ENCODE assay signal across 9 mouse cellular contexts in genomic region chr11:100518188-100518591, GRCm38 (mm10). TPM values are rescaled to one million over a fixed set of nuclear protein-coding genes. Genes with fewer than 3 reads are reported as not detected.
DNase-seq lines count a peak whose midpoint lies in the region; ATAC-seq lines count a peak whose summit lies in the region.
"Had no signal": no experiment of that assay in that cellular context is flagged by ENCODE, and none has a peak within 500 bp of the region (broad histone marks: within the 10 kb centered on the region; RNA-seq: fewer than 3 reads in every experiment).

No protein-coding gene starts in this region.

- H3K9ac ChIP-seq in limb, embryonic 12.5 days (replicated peaks), result no peak overlapping the region

- ATAC-seq in limb, embryonic 12.5 days (ENCODE audit: insufficient number of reproducible peaks, insufficient read depth, low FRiP score, low TSS enrichment, low read depth), result no peak

- 0 out of 2 replicates have a peak overlapping the region, but pooled peaks have one; percentile 45 for H3K27ac ChIP-seq in limb, embryonic 12.5 days
- H3K27ac ChIP-seq in limb, embryonic 10.5 days, result no peak overlapping the region
- H3K27ac ChIP-seq: gastrocnemius, adult 2 months had no signal

- 61% methylated on average over 5 of the region's 5 CpGs for WGBS in limb, embryonic 12.5 days
- 71% methylated on average over 5 of the region's 5 CpGs for WGBS in limb, embryonic 10.5 days

- H3K36me3 ChIP-seq in limb, embryonic 12.5 days, result peaks cover 100% of the 10 kb centered on the region
- H3K36me3 ChIP-seq in limb, embryonic 10.5 days, result peaks cover 100% of the 10 kb centered on the region

- DNase-seq in limb, embryonic 10.5 days (ENCODE audit: low spot score), result no peak
- peak; percentile 94 for DNase-seq in cerebellum, adult 9-10 months
- DNase-seq in kidney, adult 8-10 months, result peak; percentile 86 to 93
- DNase-seq in retina, postnatal 1 day, result peak; percentile 47
- no peak for DNase-seq in urinary bladder, postnatal 4 days (ENCODE audit: low spot score in 2 of 2)
- no peak for DNase-seq in thymus, postnatal 36 days
- DNase-seq: gastrocnemius, adult 2 months had no signal

- H3K4me2 ChIP-seq in limb, embryonic 12.5 days, result no peak overlapping the region

- H3K4me1 ChIP-seq in limb, embryonic 12.5 days (replicated peaks), result no peaks in the 10 kb centered on the region
- no peaks in the 10 kb centered on the region for H3K4me1 ChIP-seq in limb, embryonic 10.5 days

- no peaks in the 10 kb centered on the region for H3K27me3 ChIP-seq in limb, embryonic 12.5 days
- no peaks in the 10 kb centered on the region for H3K27me3 ChIP-seq in limb, embryonic 10.5 days (ENCODE audit: low read depth, poor library complexity, severe bottlenecking)

- H3K4me3 ChIP-seq in limb, embryonic 12.5 days (replicated peaks), result no peak overlapping the region
- H3K4me3 ChIP-seq in limb, embryonic 10.5 days, result no peak overlapping the region
- H3K4me3 ChIP-seq: gastrocnemius, adult 2 months had no signal

- no peaks in the 10 kb centered on the region for H3K9me3 ChIP-seq in limb, embryonic 12.5 days
- no peaks in the 10 kb centered on the region for H3K9me3 ChIP-seq in limb, embryonic 10.5 days (replicated peaks)
- H3K9me3 ChIP-seq: G1E had no signal

RNA-seq across cellular contexts. Expression of gene Acly, which starts 9.6 kb away (rescaled TPM):
- polyA plus RNA-seq in limb, embryonic 12.5 days (2016; fragmentation: Nextera tagmentation; extraction: Ambion mirVana), result 186 and 196 TPM in 2 replicates
- 260 and 263 TPM in 2 replicates for polyA plus RNA-seq in limb, embryonic 10.5 days (2016; fragmentation: Nextera tagmentation; extraction: Ambion mirVana)

RNA-seq across cellular contexts. Expression of gene Ttc25, which starts 27.2 kb away (rescaled TPM):
- polyA plus RNA-seq in limb, embryonic 12.5 days (2016; fragmentation: Nextera tagmentation; extraction: Ambion mirVana), result 1.2 and 1.4 TPM in 2 replicates
- 1.1 and 1.2 TPM in 2 replicates for polyA plus RNA-seq in limb, embryonic 10.5 days (2016; fragmentation: Nextera tagmentation; extraction: Ambion mirVana)

RNA-seq across cellular contexts. Expression of gene Klhl11, which starts 45.6 kb away (rescaled TPM):
- 14.1 and 15.4 TPM in 2 replicates for polyA plus RNA-seq in limb, embryonic 12.5 days (2016; fragmentation: Nextera tagmentation; extraction: Ambion mirVana)
- polyA plus RNA-seq in limb, embryonic 10.5 days (2016; fragmentation: Nextera tagmentation; extraction: Ambion mirVana), result 7.9 and 10.4 TPM in 2 replicates

RNA-seq across cellular contexts. Expression of gene Cnp, which starts 56.5 kb away (rescaled TPM):
- polyA plus RNA-seq in limb, embryonic 12.5 days (2016; fragmentation: Nextera tagmentation; extraction: Ambion mirVana), result 32.3 and 34.5 TPM in 2 replicates
- 13.1 and 23.0 TPM in 2 replicates for polyA plus RNA-seq in limb, embryonic 10.5 days (2016; fragmentation: Nextera tagmentation; extraction: Ambion mirVana)

Comparison
In these comparisons a context has a peak if more than half of its experiments do, and no peak if none do; other contexts are left out.
1. DNase-seq: peak in cerebellum, adult 9-10 months (single experiment), kidney, adult 8-10 months (2 of 2) and retina, postnatal 1 day (single experiment); none in limb, embryonic 10.5 days (single experiment), urinary bladder, postnatal 4 days (0 of 2) and thymus, postnatal 36 days (0 of 2).